ENCODE assay signal across 28 mouse cellular contexts in the genomic region with DNA sequence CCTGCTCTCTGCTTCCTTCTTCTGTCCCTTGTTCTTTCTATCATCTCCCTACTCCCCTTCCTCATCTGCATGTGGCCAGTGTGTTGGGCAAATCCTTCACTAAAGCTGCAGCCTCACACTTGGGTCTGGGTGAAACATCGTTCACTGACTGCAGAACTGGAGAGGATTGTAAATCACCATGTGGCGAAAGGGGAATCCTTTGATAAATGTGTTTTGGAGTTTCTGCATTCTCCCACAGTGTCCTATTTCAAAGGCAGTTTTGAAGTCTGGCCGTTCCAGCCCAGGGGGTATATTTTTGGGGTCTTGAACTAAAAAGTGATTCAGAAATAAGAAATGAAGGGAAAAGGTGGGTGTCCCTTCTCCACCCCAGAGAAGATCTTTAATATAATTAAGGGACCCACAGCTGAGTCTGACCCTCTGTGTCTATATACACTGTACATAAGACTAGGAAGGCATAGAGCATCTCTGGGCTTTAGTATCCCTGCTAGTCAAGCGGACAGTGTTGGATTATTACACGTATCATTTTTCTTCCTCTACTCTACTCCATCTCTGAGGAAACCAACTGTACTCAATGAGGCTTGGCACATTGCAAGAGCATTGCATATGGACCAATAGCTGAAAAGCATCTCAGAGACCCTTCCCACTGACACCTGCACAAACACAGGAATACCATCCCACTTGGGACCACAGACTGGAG. TPM values are rescaled to one million over a fixed set of nuclear protein-coding genes. Genes with fewer than 3 reads are reported as not detected.
DNase-seq lines count a peak whose midpoint lies in the region; ATAC-seq lines count a peak whose summit lies in the region.
"Had no signal": no experiment of that assay in that cellular context is flagged by ENCODE, and none has a peak within 500 bp of the region (broad histone marks: within the 10 kb centered on the region; RNA-seq: fewer than 3 reads in every experiment).

No protein-coding gene starts in this region.

- H3K27ac ChIP-seq in limb, embryonic 10.5 days = peak overlapping the region; percentile 72; the same call in 1 of the 2 replicates
- H3K27ac ChIP-seq: forebrain, embryonic 13.5 days; heart, adult 2 months; heart, embryonic 13.5 days; hindbrain, embryonic 12.5 days; hindbrain, postnatal 0 days; intestine, embryonic 15.5 days; liver, embryonic 12.5 days; midbrain, embryonic 13.5 days; neural tube, embryonic 13.5 days had no signal

- intact Hi-C loops in heart, postnatal 14 days (cut with DNase I) = no loop called here

- no peak for ATAC-seq in cerebellum, adult (ENCODE audit: insufficient number of reproducible peaks, low FRiP score, low TSS enrichment)
- ATAC-seq: forebrain, embryonic 13.5 days; hindbrain, postnatal 0 days; intestine, embryonic 15.5 days; liver, embryonic 12.5 days; liver, postnatal 0 days; midbrain, embryonic 13.5 days had no signal

- 41% methylated on average over 5 of the region's 5 CpGs for WGBS in limb, embryonic 10.5 days

- no peaks in the 10 kb centered on the region for H3K9me3 ChIP-seq in limb, embryonic 10.5 days (replicated peaks)
- H3K9me3 ChIP-seq: forebrain, embryonic 13.5 days; heart, embryonic 13.5 days; hindbrain, embryonic 12.5 days; intestine, embryonic 15.5 days; liver, embryonic 12.5 days; midbrain, embryonic 13.5 days; neural tube, embryonic 13.5 days had no signal

- no peak overlapping the region for H3K4me3 ChIP-seq in limb, embryonic 10.5 days
- H3K4me3 ChIP-seq: forebrain, embryonic 13.5 days; heart, adult 2 months; heart, embryonic 13.5 days; hindbrain, embryonic 12.5 days; intestine, embryonic 15.5 days; liver, embryonic 12.5 days; megakaryocyte, embryonic 14.5 days; midbrain, embryonic 13.5 days; neural tube, embryonic 13.5 days had no signal

- DNase-seq in cerebellum, adult 11-12 months = peak; percentile 8
- DNase-seq in heart, adult 11 months = peak; percentile 71
- DNase-seq in heart, postnatal 14 days = no peak
- DNase-seq in NIH3T3 (ENCODE audit: low read depth) = peak; percentile 73
- DNase-seq in limb, embryonic 10.5 days (ENCODE audit: low spot score) = no peak
- no peak for DNase-seq in testis, postnatal 10 days (ENCODE audit: low spot score)
- DNase-seq: adrenal gland, adult 8-10 months; gastrocnemius, postnatal 25 days; heart, adult 2 months; heart, postnatal 10 days; kidney, adult 2 months; kidney, postnatal 4 days; lung, postnatal 4 days; right cerebral cortex, postnatal 4 days; thymus, postnatal 14 days had no signal

- H3K27me3 ChIP-seq in limb, embryonic 10.5 days (ENCODE audit: low read depth, poor library complexity, severe bottlenecking) = no peaks in the 10 kb centered on the region
- H3K27me3 ChIP-seq: CH12.LX; forebrain, embryonic 13.5 days; heart, embryonic 13.5 days; hindbrain, embryonic 12.5 days; intestine, embryonic 15.5 days; midbrain, embryonic 13.5 days; neural tube, embryonic 13.5 days had no signal

- H3K4me1 ChIP-seq in limb, embryonic 10.5 days = peaks cover 19% of the 10 kb centered on the region
- H3K4me1 ChIP-seq: forebrain, embryonic 13.5 days; intestine, embryonic 15.5 days; liver, embryonic 12.5 days; megakaryocyte, embryonic 14.5 days; midbrain, embryonic 13.5 days; neural tube, embryonic 13.5 days had no signal

- no peaks in the 10 kb centered on the region for H3K36me3 ChIP-seq in limb, embryonic 10.5 days
- H3K36me3 ChIP-seq: heart, embryonic 13.5 days; hindbrain, embryonic 12.5 days; intestine, embryonic 15.5 days; liver, embryonic 12.5 days; midbrain, embryonic 13.5 days; neural tube, embryonic 13.5 days had no signal

RNA-seq across cellular contexts. Expression of gene Il16, which starts 18.4 kb away (rescaled TPM):
- 10 to 100 TPM in 1 of 2 experiments, 1 to 10 TPM in 1; 8.0 to 10.6 TPM for total RNA-seq in heart, postnatal 14 days (2021)
- 2.3 and 3.4 TPM in 2 replicates for polyA plus RNA-seq in limb, embryonic 10.5 days (2016; fragmentation: Nextera tagmentation; extraction: Ambion mirVana)
- polyA plus RNA-seq: C2C12 had no signal

Comparison
In these comparisons a context has a peak if more than half of its experiments do, and no peak if none do; other contexts are left out.
1. DNase-seq: peak in cerebellum, adult 11-12 months (single experiment), heart, adult 11 months (single experiment) and NIH3T3 (single experiment); none in heart, postnatal 14 days (0 of 2), limb, embryonic 10.5 days (single experiment) and testis, postnatal 10 days (single experiment).